Mouse (Mus musculus): Measurements from ENCODE around the gene Trap1a.

DNA sequence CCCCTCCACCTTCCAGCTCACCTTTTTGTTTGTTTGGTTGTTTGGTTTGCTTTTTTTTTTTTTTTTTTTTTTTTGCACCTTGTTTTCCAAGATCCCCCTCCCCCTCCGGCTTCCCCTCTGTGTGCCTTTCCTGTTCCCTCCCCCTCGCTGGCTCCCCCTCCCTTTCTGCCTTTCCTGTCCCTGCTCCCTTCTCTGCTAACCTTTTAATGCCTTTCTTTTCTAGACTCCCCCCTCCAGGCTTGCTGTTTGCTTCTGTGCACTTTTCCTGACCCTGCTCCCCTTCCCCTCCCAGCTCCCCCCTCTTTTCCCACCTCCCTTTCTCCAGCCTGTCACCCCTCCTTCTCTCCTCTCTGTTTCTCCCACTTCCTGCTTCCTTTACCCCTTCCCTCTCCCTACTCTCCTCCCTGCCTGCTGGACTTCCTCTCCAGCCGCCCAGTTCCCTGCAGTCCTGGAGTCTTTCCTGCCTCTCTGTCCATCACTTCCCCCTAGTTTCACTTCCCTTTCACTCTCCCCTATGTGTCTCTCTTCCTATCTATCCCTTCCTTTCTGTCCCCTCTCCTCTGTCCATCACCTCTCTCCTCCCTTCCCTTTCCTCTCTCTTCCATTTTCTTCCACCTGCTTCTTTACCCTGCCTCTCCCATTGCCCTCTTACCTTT is 2.1 kb downstream of the Trap1a start:
- TF ChIP-seq CTCF (IDR thresholded peaks at IDR 0.05; ENCODE audit: extremely low read depth, insufficient read depth, insufficient read length, insufficient replicate concordance) (no peak), POLR2A (IDR thresholded peaks at IDR 0.05; ENCODE audit: low read depth, low read length) (no peak)

Data from spleen, adult 2 months (tissue).